Mouse (Mus musculus) gastrocnemius, postnatal 4 days (tissue): ENCODE results near the gene Pax2. TPM values are rescaled to one million over a fixed set of nuclear protein-coding genes. Genes with fewer than 3 reads are reported as not detected.

Experiments used
- DNase-seq, 2 experiments: peaks; one replicate each; pipeline ENCODE4 v3.0.0; 2021 to 2022; ENCODE audit warnings: low spot score in 2 of 2, mixed read lengths in 2 of 2
- long read RNA-seq, 2 experiments: library from polyadenylated mRNA; stranded (forward); transcript quantifications; one replicate each; pipeline ENCODE4 v2.0.0; 2021
- total RNA-seq, 2 experiments: library from RNA; stranded (reverse); gene quantifications; 2 replicates each; pipeline ENCODE4 v1.2.3; 2021

Pax2 gene
- not detected for total RNA-seq
- long read RNA-seq, experiment 1 = 0 reads
- long read RNA-seq, experiment 2 = 0 reads

GRCm38 (mm10) chr19:44755693-44756420, at the start of gene Pax2:
TSS of gene Pax2 (plus strand) at chr19:44756045.
- peak in 1 of 2 experiments; percentile 52 for DNase-seq

- DNase-seq = no peak
These were observed 47.0 kb upstream of the Pax2 start for GRCm38 (mm10) chr19:44708885-44709284.

DNA sequence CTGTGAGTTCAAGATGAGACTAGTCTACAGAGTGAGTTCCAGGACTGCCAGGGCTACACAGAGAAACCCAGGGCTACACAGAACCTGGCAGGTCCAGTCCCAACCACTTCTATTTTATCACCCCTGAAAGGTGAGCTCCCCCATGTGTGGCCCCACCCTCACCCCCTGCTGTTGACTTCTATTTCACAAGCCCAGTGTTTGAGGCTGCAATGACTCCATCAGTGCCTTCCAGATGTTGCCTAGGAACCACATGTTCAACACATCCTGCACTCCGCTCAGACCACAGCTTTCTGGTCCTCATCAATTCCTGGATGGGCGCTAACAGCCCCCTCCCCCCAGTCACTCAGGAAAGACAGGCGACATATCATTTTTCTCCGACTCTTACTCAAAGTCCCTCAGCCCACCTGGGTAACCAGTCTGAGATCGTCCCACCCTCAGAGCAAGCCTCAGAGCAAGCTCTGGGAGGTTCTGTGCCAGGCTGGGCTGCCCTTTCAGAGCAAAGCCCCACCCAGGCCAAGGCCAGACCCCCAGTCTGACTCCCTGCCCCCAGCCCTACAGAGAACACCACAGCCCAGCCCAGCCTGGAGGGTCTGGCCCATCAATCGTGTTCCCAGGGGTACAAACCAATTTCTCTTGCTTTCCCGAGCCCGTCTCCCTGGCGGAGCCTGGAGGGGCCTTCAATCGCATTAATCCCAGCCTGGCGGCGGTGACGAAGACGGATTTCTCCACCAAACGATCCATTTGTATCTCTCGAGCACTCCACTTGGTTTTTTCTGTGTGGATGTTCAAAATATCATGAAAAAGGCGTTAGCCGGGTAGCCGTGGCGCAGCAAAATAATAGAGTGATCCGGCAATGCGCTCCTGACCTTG, 38.9 kb upstream of the Pax2 start:
- DNase-seq = no peak

DNA sequence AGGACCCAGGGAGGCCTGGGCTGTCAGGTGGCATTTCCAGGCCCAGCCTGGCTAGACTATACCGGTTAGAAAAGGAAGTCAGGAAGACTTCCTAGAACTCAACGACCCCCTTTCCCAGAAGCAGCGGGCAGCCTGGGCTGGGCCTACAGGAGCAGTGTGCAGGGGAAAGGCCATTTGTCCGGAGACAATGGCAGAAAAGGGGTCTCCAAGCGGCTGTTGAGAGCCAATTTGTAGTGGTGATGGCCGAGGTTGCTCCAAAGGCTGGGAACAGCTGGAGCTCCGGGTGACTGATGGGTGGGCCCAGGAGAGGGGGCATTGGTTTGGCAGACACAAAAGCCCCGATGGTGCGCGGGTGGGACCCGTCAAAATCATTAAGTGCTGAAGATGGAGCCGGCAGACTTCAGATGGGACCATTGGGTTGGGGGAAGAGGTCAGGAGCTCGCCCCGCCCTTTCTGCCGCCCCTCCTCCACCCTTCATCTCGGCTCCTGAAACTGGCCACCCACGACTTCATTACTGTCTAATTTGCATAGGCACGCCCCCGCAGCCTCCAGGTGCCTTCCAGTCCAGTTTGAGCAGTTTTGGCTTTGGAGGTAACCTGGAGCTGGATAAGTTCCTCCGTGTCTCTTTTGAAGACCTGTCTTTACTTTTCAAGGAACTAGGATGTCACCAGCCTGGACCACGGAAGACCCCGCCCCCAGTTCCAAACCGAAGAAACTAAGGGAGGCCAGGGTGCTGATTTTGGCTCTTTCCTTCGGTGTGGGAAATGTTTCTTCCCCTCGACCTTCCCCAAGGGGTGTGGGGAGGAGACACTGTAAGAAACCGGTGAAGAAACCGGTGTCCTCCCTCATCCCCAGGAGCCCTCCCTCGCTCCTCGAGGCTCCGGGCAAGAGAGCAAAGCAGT, 36.3 kb upstream of the Pax2 start:
- no peak for DNase-seq

GRCm38 (mm10) chr19:44720194-44720521, 35.7 kb upstream of the Pax2 start:
- DNase-seq = no peak

- no peak for DNase-seq
These were observed 32.0 kb upstream of the Pax2 start for GRCm38 (mm10) chr19:44723611-44724440.

GRCm38 (mm10) chr19:44725951-44726791, 29.7 kb upstream of the Pax2 start:
- no peak for DNase-seq

GRCm38 (mm10) chr19:44734116-44734515, 21.7 kb upstream of the Pax2 start:
- no peak for DNase-seq

DNA sequence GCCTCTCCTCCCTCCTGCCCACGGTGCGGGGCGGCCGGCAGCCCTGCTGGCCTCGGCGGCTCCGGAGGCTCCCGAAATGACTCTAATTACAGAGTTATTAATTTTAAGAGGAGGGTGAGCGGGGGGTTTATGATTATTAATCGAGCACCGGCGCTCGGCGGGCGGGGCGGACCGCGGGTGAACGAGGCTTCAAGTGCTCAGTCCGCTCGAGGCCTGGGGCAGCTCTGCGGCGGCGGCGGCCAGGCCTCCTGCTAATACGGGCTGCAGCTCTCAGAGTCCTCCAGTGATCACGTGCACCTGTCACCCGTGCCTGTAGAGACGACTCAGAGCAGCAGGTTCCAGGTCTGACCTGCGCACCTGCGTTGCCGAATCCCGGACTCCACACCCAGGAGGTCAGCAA, 21.2 kb upstream of the Pax2 start:
- DNase-seq = no peak

DNA sequence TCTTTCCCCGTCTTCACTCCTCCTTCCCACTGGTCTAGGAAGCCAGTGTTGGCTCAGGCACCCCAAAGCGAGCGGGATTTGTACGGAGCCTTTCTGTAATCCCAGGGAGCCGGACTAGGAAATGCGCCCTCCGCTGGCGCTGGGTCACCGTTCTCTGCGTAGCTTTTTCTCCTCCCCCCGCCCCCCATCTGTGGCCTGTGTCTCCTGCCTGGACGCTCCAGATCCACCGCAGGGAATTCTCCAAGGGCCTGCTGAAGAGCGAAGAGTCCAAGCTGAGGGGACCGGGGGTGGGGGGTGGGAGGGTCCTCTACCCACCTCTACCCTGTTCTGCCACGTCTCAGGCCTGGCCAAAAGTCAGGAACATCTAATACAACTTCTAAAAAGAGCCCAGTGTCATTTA, 15.5 kb upstream of the Pax2 start:
- no peak for DNase-seq

DNA sequence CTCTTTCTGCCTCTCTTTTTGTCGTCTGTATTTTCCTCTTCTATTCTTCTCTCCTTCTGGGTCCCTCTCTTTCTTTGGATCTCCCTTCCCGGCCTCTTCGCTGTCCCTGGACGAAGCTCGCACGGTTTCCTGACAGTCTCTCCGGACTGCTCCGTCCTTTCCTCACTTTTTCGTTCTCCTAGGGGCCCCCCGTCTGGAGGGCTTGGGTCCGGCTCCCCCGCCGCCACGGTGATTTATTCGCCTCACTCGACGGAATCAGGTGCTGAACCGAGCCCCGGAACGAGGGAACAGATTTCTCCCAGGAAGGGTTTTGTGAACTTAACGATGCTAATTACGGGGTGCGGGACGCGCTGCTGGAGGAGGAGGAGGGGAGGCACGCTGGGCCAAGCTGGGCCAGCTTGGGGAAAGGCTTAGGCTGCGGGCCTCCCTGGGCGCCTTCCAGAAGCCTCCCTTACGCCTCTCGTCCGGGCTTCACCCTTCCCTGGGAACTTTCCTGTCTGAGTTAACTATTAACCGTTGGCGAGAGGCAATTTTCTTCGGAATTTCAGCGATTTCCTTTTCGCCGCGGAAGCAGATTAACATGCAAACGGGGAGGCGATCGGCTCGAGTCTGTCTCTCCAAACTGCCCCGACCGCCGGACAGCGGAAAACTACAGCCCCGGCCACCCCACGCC, 14.6 kb upstream of the Pax2 start:
- no peak for DNase-seq

DNA sequence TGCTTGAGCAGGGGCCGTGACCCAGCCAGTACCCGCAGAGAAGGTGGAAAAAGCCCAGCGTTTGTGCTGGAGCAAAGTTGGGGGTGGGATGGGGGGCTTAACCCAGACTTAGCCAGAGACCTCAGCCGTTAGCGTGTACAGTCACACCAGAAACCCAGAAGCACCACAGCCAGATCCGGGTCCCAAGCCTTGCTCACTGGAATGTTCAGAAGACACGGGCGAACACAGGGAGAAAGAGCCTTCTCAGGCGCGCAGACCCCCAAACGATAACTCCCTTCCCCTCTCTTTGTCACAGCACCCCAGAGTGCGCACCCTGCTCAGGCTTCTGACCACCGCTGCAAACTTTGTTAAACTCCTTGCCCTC, 14.1 kb upstream of the Pax2 start:
- no peak for DNase-seq

- DNase-seq = no peak
These were observed 13.5 kb upstream of the Pax2 start for GRCm38 (mm10) chr19:44742131-44743020.

DNA sequence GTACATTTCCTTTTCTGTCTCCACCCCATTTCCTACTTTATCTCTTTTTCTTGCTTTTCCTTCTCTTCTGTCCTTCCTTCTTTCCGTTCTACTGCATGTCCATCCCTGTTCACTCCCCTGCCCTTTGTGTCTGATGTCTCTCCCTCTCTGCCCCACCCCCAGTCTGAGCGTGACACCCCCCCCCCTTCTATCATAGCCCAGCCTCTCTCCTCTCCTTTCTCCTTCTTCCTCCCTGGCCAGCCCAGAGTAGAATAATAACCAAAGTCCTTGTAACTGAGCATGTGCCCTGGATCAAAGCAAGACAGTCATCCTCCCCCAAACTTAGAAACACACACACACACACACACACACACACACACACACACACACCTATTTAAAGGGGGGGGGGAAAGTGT, 12.8 kb upstream of the Pax2 start:
- DNase-seq = no peak

GRCm38 (mm10) chr19:44743961-44744520, 11.8 kb upstream of the Pax2 start:
- no peak for DNase-seq

- DNase-seq = no peak
These were observed 10.1 kb upstream of the Pax2 start for GRCm38 (mm10) chr19:44745741-44746140.

DNA sequence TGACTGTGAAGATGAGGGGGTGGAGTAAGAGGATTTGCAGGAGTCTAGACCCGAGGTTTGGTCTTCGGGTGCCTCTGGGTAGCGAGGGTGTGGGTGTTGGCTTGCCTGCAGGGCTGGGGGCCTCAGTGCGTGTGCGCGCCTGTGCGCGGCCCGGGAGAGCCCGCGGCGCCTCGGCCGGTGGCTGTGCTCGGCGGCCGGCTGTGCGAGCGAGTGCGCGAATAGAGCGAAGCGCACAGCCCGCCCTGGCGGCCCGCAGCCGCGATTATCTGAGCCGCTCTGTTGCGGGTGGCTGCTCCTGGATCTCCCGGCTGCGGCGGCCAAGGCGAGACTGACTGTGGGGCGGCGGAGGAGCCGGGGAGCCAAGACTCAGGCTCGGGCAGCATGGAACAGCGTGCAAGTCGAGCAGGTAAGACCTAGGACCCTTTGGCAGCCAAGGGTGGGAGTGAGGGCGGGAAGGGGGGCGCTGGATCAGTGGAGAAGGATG, 9.3 kb upstream of the Pax2 start:
- no peak for DNase-seq

DNA sequence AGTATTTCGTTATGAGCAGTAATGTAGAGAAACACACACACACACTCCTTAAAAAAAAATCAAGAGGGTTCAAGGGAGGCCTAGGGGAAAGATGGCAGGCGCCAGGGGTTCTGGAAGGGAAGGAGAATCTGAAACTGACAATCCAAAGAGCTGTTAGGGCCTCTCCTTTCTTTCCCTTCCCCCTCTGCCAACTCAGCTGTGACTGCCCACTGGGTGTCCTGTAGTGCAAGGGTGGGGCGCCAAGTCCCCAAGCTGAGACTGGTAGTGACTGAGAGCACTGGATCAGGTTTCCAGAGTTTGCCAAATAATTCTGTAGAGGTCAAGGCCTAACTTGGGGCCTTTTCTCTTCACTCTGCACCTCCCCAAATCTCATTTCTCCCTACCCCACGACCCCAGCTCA, 8.4 kb upstream of the Pax2 start:
- DNase-seq = no peak
